Mouse (Mus musculus): Measurements from ENCODE around the gene Fn1.

- TF ChIP-seq CTCF (IDR thresholded peaks at IDR 0.05; ENCODE audit: extremely low read depth, insufficient read depth, insufficient read length, insufficient replicate concordance), result no peak
- no peak for TF ChIP-seq POLR2A (IDR thresholded peaks at IDR 0.05; ENCODE audit: low read depth, low read length)
Observed at GRCm38 (mm10) chr1:71641206-71641605, 11.8 kb downstream of the Fn1 start.

Data from spleen, adult 2 months (tissue).